Mouse (Mus musculus) myocyte (in vitro differentiated cells): ENCODE results near the gene Fndc3a. TPM values are rescaled to one million over a fixed set of nuclear protein-coding genes. Genes with fewer than 3 reads are reported as not detected.

Source experiments
- H3K27me3 ChIP-seq: one replicate; pipeline ENCODE4 v1.6.1; 2011; ENCODE audit not compliant: control insufficient read depth, insufficient read depth, insufficient read length
- H3K36me3 ChIP-seq: one replicate; pipeline ENCODE4 v1.6.1; 2011; ENCODE audit not compliant: control insufficient read depth, insufficient read depth
- H3K4me2 ChIP-seq: one replicate; pipeline ENCODE4 v1.6.1; 2011; ENCODE audit warnings: low read depth, control low read depth
- H3K4me3 ChIP-seq: one replicate; pipeline ENCODE4 v1.5.1; 2011; ENCODE audit warnings: mild to moderate bottlenecking, control low read depth, moderate library complexity
- H3K79me2 ChIP-seq: one replicate; pipeline ENCODE4 v1.6.1; 2011; ENCODE audit not compliant: control insufficient read depth, insufficient read depth
- H3ac ChIP-seq: one replicate; pipeline ENCODE4 v1.6.1; 2011; ENCODE audit not compliant: control insufficient read depth, insufficient read length
- CEBPB ChIP-seq: IDR thresholded peaks from 2 replicates; pipeline ENCODE4 v1.6.1; 2011; ENCODE audit warnings: mild to moderate bottlenecking, moderate library complexity; ENCODE audit not compliant: poor library complexity, insufficient read depth, severe bottlenecking
- E2F4 ChIP-seq: IDR thresholded peaks from one replicate; pipeline ENCODE4 v1.6.1; 2011; ENCODE audit warnings: mild to moderate bottlenecking, control low read depth, moderate library complexity; ENCODE audit not compliant: insufficient read depth
- MAX ChIP-seq: IDR thresholded peaks from one replicate; pipeline ENCODE4 v1.6.1; 2011; ENCODE audit warnings: low read depth, mild to moderate bottlenecking, control low read depth
- MYOD1 ChIP-seq, 3 experiments: IDR thresholded peaks; one replicate each; pipeline ENCODE4 v1.6.1; 2011; ENCODE audit warnings: control low read depth in 2 of 3, low read depth in 2 of 3, mild to moderate bottlenecking in 2 of 3, moderate library complexity in 1 of 3; ENCODE audit not compliant: insufficient read length in 2 of 3, control insufficient read depth in 1 of 3
- MYOG ChIP-seq, 3 experiments: IDR thresholded peaks; one replicate each; pipeline ENCODE4 v1.6.1; 2011; ENCODE audit warnings: control low read depth in 2 of 3, low read depth in 2 of 3, mild to moderate bottlenecking in 2 of 3; ENCODE audit not compliant: insufficient read length in 2 of 3, control insufficient read depth in 1 of 3, insufficient read depth in 1 of 3
- POLR2A ChIP-seq: IDR thresholded peaks from one replicate; pipeline ENCODE4 v1.6.1; 2011; ENCODE audit warnings: low read depth, mild to moderate bottlenecking, control low read depth, moderate library complexity; ENCODE audit not compliant: insufficient read length
- POLR2AphosphoS2 ChIP-seq: IDR thresholded peaks from one replicate; pipeline ENCODE4 v1.6.1; 2011; ENCODE audit warnings: low read depth, control low read depth; ENCODE audit not compliant: insufficient read length
- REST ChIP-seq: IDR thresholded peaks from one replicate; pipeline ENCODE4 v1.6.1; 2011; ENCODE audit warnings: mild to moderate bottlenecking, control low read depth, moderate library complexity; ENCODE audit not compliant: insufficient read depth, insufficient read length
- SRF ChIP-seq: IDR thresholded peaks from one replicate; pipeline ENCODE4 v1.6.1; 2011; ENCODE audit warnings: low read depth; ENCODE audit not compliant: control insufficient read depth, insufficient read length
- TCF12 ChIP-seq: IDR thresholded peaks from one replicate; pipeline ENCODE4 v1.6.1; 2011; ENCODE audit warnings: mild to moderate bottlenecking, control low read depth; ENCODE audit not compliant: poor library complexity, insufficient read depth, severe bottlenecking
- TCF3 ChIP-seq: IDR thresholded peaks from one replicate; pipeline ENCODE4 v1.6.1; 2011; ENCODE audit warnings: low read depth, control low read depth; ENCODE audit not compliant: insufficient read length
- USF1 ChIP-seq: IDR thresholded peaks from one replicate; pipeline ENCODE4 v1.6.1; 2011; ENCODE audit warnings: low read depth, mild to moderate bottlenecking, control low read depth, moderate library complexity
- polyA plus RNA-seq: library from polyadenylated mRNA; unstranded; fragments of >200 nt; fragmentation: generic; extraction: Trizol; gene quantifications from one replicate; pipeline ENCODE4 v1.2.1, GENCODE M21; 2012; ENCODE audit warnings: missing spikeins

Fndc3a gene
- polyA plus RNA-seq, 1 experiment: 7.2 TPM

DNA sequence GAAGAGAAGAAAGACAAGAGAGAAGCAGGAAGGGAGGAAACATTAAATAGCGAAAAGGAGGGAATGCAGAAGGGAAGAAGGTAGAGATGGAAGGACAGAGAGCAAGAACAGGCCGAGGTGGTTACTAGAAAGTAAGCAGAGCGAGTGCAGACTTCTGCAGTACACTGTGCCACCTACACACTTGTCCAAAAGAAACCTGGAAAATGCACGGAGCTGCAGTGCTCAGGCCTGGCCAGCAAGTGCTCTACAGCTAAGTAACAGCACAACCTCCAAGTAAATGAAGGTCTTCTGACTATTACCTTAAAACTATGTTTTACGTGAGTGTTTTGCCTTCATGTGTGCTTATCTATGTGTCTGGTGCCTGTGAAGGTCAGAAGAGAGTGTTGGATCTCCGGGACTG is 109.4 kb downstream of the Fndc3a start:
- H3K36me3 ChIP-seq: no peaks in the 10 kb centered on the region
- H3K27me3 ChIP-seq: no peaks in the 10 kb centered on the region
- TF ChIP-seq REST: no peak
- H3K4me3 ChIP-seq: no peak overlapping the region
- H3ac ChIP-seq: no peak overlapping the region
- peaks cover 45% of the 10 kb centered on the region for H3K79me2 ChIP-seq
- no peak overlapping the region for H3K4me2 ChIP-seq

DNA sequence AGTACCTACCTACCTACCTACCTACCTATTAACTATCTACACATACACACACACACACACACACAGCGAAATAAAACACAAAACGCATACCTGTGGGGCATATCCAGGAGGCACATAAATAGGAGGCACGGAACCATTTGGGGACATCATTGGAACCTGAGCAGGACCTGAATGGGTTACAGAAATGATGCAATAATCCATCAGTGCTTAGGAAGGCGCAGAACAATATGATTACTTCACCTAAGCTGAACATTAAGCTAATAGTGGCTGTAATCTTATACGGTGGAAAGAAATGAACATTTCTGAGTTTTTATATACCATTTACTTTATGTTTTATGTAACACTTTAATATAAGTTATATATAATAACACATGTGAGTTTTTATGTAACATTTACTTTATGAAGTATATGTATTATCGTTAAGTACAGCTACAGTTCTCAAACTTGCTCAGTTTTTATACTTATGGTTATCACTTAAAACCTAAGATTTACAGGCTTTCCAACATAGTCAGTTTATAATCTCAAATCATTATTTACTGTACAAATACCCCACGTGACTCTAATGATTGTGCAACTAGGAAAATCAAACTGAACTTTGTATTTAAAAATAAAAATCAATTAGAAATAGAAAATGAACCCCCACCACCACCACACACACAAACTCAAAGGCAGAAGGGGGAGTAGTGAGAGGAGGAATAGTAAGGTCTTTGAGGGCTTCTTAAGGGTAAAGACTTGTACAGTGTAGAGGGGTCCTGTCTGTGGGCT is 110.6 kb downstream of the Fndc3a start:
- no peak overlapping the region for H3ac ChIP-seq
- peaks cover 55% of the 10 kb centered on the region for H3K79me2 ChIP-seq
- TF ChIP-seq SRF: no peak
- no peak for TF ChIP-seq REST
- no peak for TF ChIP-seq POLR2AphosphoS2
- no peak for TF ChIP-seq TCF12
- no peak for TF ChIP-seq TCF3
- TF ChIP-seq USF1: no peak
- no peak for TF ChIP-seq CEBPB
- TF ChIP-seq MAX: no peak
- no peak for TF ChIP-seq MYOG (IDR thresholded peaks at IDR 0.05; ENCODE audit: control insufficient read depth in 1 of 3, insufficient read depth in 1 of 3, insufficient read length in 2 of 3, low read depth in 2 of 3)
- no peak for TF ChIP-seq E2F4
- no peak for TF ChIP-seq MYOD1 (IDR thresholded peaks at IDR 0.05; ENCODE audit: control insufficient read depth in 1 of 3, insufficient read length in 2 of 3, low read depth in 2 of 3)
- no peak for TF ChIP-seq POLR2A
- H3K36me3 ChIP-seq: no peaks in the 10 kb centered on the region
- H3K27me3 ChIP-seq: no peaks in the 10 kb centered on the region
- no peak overlapping the region for H3K4me2 ChIP-seq
- H3K4me3 ChIP-seq: no peak overlapping the region

- H3K79me2 ChIP-seq: peaks cover 42% of the 10 kb centered on the region
- H3K27me3 ChIP-seq: no peaks in the 10 kb centered on the region
- no peak overlapping the region for H3K4me3 ChIP-seq
- peaks cover 21% of the 10 kb centered on the region for H3K36me3 ChIP-seq
- TF ChIP-seq POLR2A (no peak), MYOG (IDR thresholded peaks at IDR 0.05; ENCODE audit: control insufficient read depth in 1 of 3, insufficient read depth in 1 of 3, insufficient read length in 2 of 3, low read depth in 2 of 3) (no peak), POLR2AphosphoS2 (no peak), SRF (no peak), E2F4 (no peak), REST (no peak), CEBPB (no peak), TCF3 (no peak), USF1 (no peak), MYOD1 (IDR thresholded peaks at IDR 0.05; ENCODE audit: control insufficient read depth in 1 of 3, insufficient read length in 2 of 3, low read depth in 2 of 3) (no peak), MAX (no peak), TCF12 (no peak)
- H3K4me2 ChIP-seq: no peak overlapping the region
- H3ac ChIP-seq: no peak overlapping the region
Measured at GRCm38 (mm10) chr14:72594191-72594590, 115.6 kb downstream of the Fndc3a start.

GRCm38 (mm10) chr14:72589415-72589814 is 120.4 kb downstream of the Fndc3a start:
- TF ChIP-seq POLR2AphosphoS2 (no peak), SRF (no peak), MYOD1 (IDR thresholded peaks at IDR 0.05; ENCODE audit: control insufficient read depth in 1 of 3, insufficient read length in 2 of 3, low read depth in 2 of 3) (no peak), TCF3 (no peak), CEBPB (no peak), USF1 (no peak), MAX (no peak), E2F4 (no peak), TCF12 (no peak), REST (no peak), MYOG (IDR thresholded peaks at IDR 0.05; ENCODE audit: control insufficient read depth in 1 of 3, insufficient read depth in 1 of 3, insufficient read length in 2 of 3, low read depth in 2 of 3) (no peak), POLR2A (no peak)
- no peaks in the 10 kb centered on the region for H3K27me3 ChIP-seq
- no peak overlapping the region for H3K4me3 ChIP-seq
- H3ac ChIP-seq: no peak overlapping the region
- peaks cover 31% of the 10 kb centered on the region for H3K79me2 ChIP-seq
- H3K4me2 ChIP-seq: no peak overlapping the region
- H3K36me3 ChIP-seq: peaks cover 42% of the 10 kb centered on the region

DNA sequence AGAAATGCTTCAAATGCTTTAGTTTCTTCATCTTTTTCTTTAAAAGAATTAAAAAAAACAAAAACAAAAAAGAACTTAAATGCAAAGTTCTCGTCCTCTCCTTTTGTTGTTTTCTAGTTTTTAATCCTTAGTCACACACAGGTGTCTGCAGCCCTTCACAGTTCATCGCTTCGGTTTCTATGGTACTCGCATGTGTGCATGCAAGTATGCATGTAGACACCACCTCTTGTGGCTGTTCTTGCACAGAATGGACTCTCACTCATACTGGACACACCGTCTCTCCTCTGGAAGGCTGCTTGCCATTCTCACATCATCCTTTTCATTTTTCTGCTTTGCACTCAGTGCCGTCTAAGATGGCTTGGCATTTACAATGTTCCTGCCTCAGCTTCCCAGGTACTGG is 126.8 kb downstream of the Fndc3a start:
- no peak for TF ChIP-seq MYOG (IDR thresholded peaks at IDR 0.05; ENCODE audit: control insufficient read depth in 1 of 3, insufficient read depth in 1 of 3, insufficient read length in 2 of 3, low read depth in 2 of 3)
- no peak for TF ChIP-seq E2F4
- TF ChIP-seq MAX: no peak
- TF ChIP-seq POLR2AphosphoS2: no peak
- TF ChIP-seq USF1: no peak
- TF ChIP-seq CEBPB: no peak
- no peak for TF ChIP-seq TCF12
- TF ChIP-seq SRF: no peak
- no peak for TF ChIP-seq TCF3
- no peak for TF ChIP-seq POLR2A
- no peak for TF ChIP-seq MYOD1 (IDR thresholded peaks at IDR 0.05; ENCODE audit: control insufficient read depth in 1 of 3, insufficient read length in 2 of 3, low read depth in 2 of 3)
- TF ChIP-seq REST: no peak
- H3K27me3 ChIP-seq: no peaks in the 10 kb centered on the region
- no peak overlapping the region for H3K4me2 ChIP-seq
- peaks cover 2% of the 10 kb centered on the region for H3K79me2 ChIP-seq
- H3ac ChIP-seq: no peak overlapping the region
- H3K36me3 ChIP-seq: peaks cover 40% of the 10 kb centered on the region
- no peak overlapping the region for H3K4me3 ChIP-seq
